8 mouse cellular contexts compared by ENCODE assay signal in genomic region chr5:147075103-147076025, GRCm38 (mm10). TPM values are rescaled to one million over a fixed set of nuclear protein-coding genes. Genes with fewer than 3 reads are reported as not detected.
DNase-seq lines count a peak whose midpoint lies in the region; ATAC-seq and TF ChIP-seq lines count a peak whose summit lies in the region.

No protein-coding gene starts in this region.

- H3K4me3 ChIP-seq in limb, embryonic 13.5 days: peak overlapping the region; percentile 82
- H3K4me3 ChIP-seq in midbrain, postnatal 0 days (ENCODE audit: low read depth, low read length): peak overlapping the region; percentile 72

- 15% methylated on average over 21 of the region's 21 CpGs for WGBS in limb, embryonic 13.5 days
- 18% methylated on average over 21 of the region's 21 CpGs for WGBS in midbrain, postnatal 0 days

- peak overlapping the region; percentile 89; the same call in 1 of the 2 replicates for H3K27ac ChIP-seq in limb, embryonic 13.5 days
- no peak overlapping the region for H3K27ac ChIP-seq in midbrain, postnatal 0 days (ENCODE audit: low read depth, low read length)

- H3K4me2 ChIP-seq in limb, embryonic 13.5 days (replicated peaks): peak overlapping the region; percentile 95
- H3K4me2 ChIP-seq in midbrain, postnatal 0 days (ENCODE audit: low read depth, low read length, poor library complexity, severe bottlenecking): peak overlapping the region; percentile 89

- ATAC-seq in CD4-positive, CD25-positive, alpha-beta regulatory T cell, adult 4 months: no peak
- no peak for ATAC-seq in limb, embryonic 13.5 days (ENCODE audit: low FRiP score, low read depth)
- ATAC-seq in midbrain, postnatal 0 days (ENCODE audit: low FRiP score): no peak

- H3K36me3 ChIP-seq in limb, embryonic 13.5 days: peaks cover 9% of the 10 kb centered on the region
- H3K36me3 ChIP-seq in midbrain, postnatal 0 days (ENCODE audit: insufficient read depth, low read length): no peaks in the 10 kb centered on the region

- DNase-seq in CD4-positive, CD25-positive, alpha-beta regulatory T cell, adult 2 months (ENCODE audit: low read depth, low spot score): peak; percentile 31
- DNase-seq in c-Kit-negative CD71-positive TER-119-positive erythroid progenitor cells, embryonic 14.5 days (ENCODE audit: low read depth, low spot score): peak; percentile 13
- DNase-seq in heart, postnatal 4 days: peak; percentile 70
- DNase-seq in midbrain, postnatal 0 days (ENCODE audit: low spot score): peak; percentile 51
- no peak for DNase-seq in right cerebral cortex, adult 18-20 months
- no peak for DNase-seq in left cerebral cortex, adult 9 months (ENCODE audit: low spot score in 2 of 2)

- no peak for TF ChIP-seq CTCF in midbrain, postnatal 0 days (IDR thresholded peaks at IDR 0.05)

- H3K4me1 ChIP-seq in limb, embryonic 13.5 days: peaks cover 25% of the 10 kb centered on the region
- no peaks in the 10 kb centered on the region for H3K4me1 ChIP-seq in midbrain, postnatal 0 days (ENCODE audit: insufficient read depth, low read length)

- no peaks in the 10 kb centered on the region for H3K9me3 ChIP-seq in limb, embryonic 13.5 days
- H3K9me3 ChIP-seq in midbrain, postnatal 0 days (ENCODE audit: low read length): no peaks in the 10 kb centered on the region

- H3K27me3 ChIP-seq in limb, embryonic 13.5 days: no peaks in the 10 kb centered on the region
- no peaks in the 10 kb centered on the region for H3K27me3 ChIP-seq in midbrain, postnatal 0 days (ENCODE audit: insufficient read depth, low read length)

- peak overlapping the region; percentile 84 for H3K9ac ChIP-seq in limb, embryonic 13.5 days
- H3K9ac ChIP-seq in midbrain, postnatal 0 days (replicated peaks; ENCODE audit: low read length, poor library complexity, severe bottlenecking): 0 out of 2 replicates have a peak overlapping the region, but pooled peaks have one; percentile 54

RNA-seq across cellular contexts. Expression of gene Lnx2, which starts 1.0 kb away (rescaled TPM):
- polyA plus RNA-seq in CD4-positive, CD25-positive, alpha-beta regulatory T cell, adult 4 months (2017; shearing (Covaris generic)): 10 to 100 TPM; 19.6 to 29.9 TPM
- 10 to 100 TPM; 16.5 to 16.6 TPM for total RNA-seq in heart, postnatal 4 days (2021)
- polyA plus RNA-seq in limb, embryonic 13.5 days (2015; fragmentation: Nextera tagmentation; extraction: Ambion mirVana): 9.4 and 11.2 TPM in 2 replicates
- total RNA-seq in midbrain, postnatal 0 days (2014; rRNA removed): 5.6 and 6.5 TPM in 2 replicates
- polyA plus RNA-seq in midbrain, postnatal 0 days (2015; fragmentation: Nextera tagmentation; extraction: Ambion mirVana): 2.6 and 2.9 TPM in 2 replicates

RNA-seq across cellular contexts. Expression of gene Polr1d, which starts 1.5 kb away (rescaled TPM):
- 100 to 1,000 TPM; 126 to 148 TPM for polyA plus RNA-seq in CD4-positive, CD25-positive, alpha-beta regulatory T cell, adult 4 months (2017; shearing (Covaris generic))
- 10 to 100 TPM; 78.1 to 81.6 TPM for total RNA-seq in heart, postnatal 4 days (2021)
- 121 and 125 TPM in 2 replicates for polyA plus RNA-seq in limb, embryonic 13.5 days (2015; fragmentation: Nextera tagmentation; extraction: Ambion mirVana)
- total RNA-seq in midbrain, postnatal 0 days (2014; rRNA removed): 58.4 and 60.1 TPM in 2 replicates
- polyA plus RNA-seq in midbrain, postnatal 0 days (2015; fragmentation: Nextera tagmentation; extraction: Ambion mirVana): 89.4 and 91.0 TPM in 2 replicates

Comparison
In these comparisons a context has a peak if more than half of its experiments do, and no peak if none do; other contexts are left out.
1. DNase-seq: peak in CD4-positive, CD25-positive, alpha-beta regulatory T cell, adult 2 months (single experiment), c-Kit-negative CD71-positive TER-119-positive erythroid progenitor cells, embryonic 14.5 days (single experiment), heart, postnatal 4 days (single experiment) and midbrain, postnatal 0 days (single experiment); none in right cerebral cortex, adult 18-20 months (single experiment) and left cerebral cortex, adult 9 months (0 of 2).